Mouse (Mus musculus): ENCODE results near the gene Tpt1.
"Not testable (repeated sequence)": the region's sequence is repeated elsewhere in the genome, so short reads cannot be mapped to it uniquely, and the experiment has no call there.

Tpt1 gene

GRCm38 (mm10) chr14:75844867-75845697, at the start of gene Tpt1:
Gene Tpt1, plus strand, starts transcription at chr14:75845093.
- peak; percentile 91 for DNase-seq (ENCODE audit: low read depth, low spot score)

GRCm38 (mm10) chr14:75795918-75796317, 49.0 kb upstream of the Tpt1 start:
- no peak for DNase-seq (ENCODE audit: low read depth, low spot score)

DNA sequence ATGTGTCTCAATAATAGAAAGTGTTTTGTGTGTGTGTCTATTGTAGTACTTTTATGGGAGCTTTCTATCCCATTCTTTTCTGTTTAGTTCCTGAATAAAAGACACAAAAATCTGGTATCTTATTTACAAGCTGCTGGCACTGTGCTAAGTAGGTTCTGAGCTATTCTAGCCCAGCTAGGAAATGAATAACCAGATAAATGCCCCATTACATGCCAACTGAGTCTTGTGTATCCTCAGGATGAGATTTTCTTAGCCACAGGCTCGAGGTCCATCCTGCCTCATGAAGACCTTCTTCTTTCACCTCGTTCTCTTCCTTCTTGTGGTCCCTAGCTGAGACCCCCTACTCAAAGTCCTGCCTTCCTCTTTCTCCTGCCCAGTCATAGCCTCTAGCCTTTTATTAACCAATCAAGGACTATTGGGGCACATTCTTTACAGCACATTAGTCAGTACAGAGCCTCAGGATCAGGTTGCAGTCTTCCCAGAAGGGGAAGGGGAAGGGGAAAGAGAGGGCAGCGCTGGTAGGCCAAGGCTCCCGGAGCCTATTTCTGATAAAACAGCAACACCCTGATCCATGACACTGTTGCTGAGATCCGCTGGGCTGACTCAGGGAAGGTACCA, 47.0 kb upstream of the Tpt1 start:
- DNase-seq (ENCODE audit: low read depth, low spot score), result no peak

- no peak for DNase-seq (ENCODE audit: low read depth, low spot score)
Observed at GRCm38 (mm10) chr14:75807800-75808199, 37.1 kb upstream of the Tpt1 start.

GRCm38 (mm10) chr14:75809931-75810330, 35.0 kb upstream of the Tpt1 start:
- no peak for DNase-seq (ENCODE audit: low read depth, low spot score)

- DNase-seq (ENCODE audit: low read depth, low spot score), result no peak
Observed at GRCm38 (mm10) chr14:75818528-75818927, 26.4 kb upstream of the Tpt1 start.

- DNase-seq (ENCODE audit: low read depth, low spot score), result no peak
Observed at GRCm38 (mm10) chr14:75819341-75819740, 25.6 kb upstream of the Tpt1 start.

DNA sequence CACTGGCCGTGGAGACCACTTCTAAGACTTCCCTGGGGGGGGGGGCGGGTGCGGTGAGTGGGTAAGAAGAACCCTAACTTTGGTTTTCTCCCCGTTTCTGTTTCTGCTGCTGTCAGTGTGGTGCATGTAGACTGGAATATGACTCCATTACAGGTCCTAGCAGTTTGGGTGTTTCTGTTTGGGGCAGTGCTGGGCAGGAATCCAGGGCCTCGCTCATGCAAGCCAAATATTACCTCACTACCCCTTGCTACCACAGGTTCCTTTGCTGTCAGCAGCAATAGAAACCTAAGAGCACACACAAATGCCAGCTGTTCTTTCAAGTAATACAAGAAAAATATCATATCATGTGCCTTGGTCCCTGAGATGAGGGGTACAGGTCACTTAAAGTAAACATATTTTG, 24.9 kb upstream of the Tpt1 start:
- no peak for DNase-seq (ENCODE audit: low read depth, low spot score)

- no peak for DNase-seq (ENCODE audit: low read depth, low spot score)
Observed at GRCm38 (mm10) chr14:75826851-75827410, 18.0 kb upstream of the Tpt1 start.

GRCm38 (mm10) chr14:75828221-75828620, 16.7 kb upstream of the Tpt1 start:
- no peak for DNase-seq (ENCODE audit: low read depth, low spot score)

DNA sequence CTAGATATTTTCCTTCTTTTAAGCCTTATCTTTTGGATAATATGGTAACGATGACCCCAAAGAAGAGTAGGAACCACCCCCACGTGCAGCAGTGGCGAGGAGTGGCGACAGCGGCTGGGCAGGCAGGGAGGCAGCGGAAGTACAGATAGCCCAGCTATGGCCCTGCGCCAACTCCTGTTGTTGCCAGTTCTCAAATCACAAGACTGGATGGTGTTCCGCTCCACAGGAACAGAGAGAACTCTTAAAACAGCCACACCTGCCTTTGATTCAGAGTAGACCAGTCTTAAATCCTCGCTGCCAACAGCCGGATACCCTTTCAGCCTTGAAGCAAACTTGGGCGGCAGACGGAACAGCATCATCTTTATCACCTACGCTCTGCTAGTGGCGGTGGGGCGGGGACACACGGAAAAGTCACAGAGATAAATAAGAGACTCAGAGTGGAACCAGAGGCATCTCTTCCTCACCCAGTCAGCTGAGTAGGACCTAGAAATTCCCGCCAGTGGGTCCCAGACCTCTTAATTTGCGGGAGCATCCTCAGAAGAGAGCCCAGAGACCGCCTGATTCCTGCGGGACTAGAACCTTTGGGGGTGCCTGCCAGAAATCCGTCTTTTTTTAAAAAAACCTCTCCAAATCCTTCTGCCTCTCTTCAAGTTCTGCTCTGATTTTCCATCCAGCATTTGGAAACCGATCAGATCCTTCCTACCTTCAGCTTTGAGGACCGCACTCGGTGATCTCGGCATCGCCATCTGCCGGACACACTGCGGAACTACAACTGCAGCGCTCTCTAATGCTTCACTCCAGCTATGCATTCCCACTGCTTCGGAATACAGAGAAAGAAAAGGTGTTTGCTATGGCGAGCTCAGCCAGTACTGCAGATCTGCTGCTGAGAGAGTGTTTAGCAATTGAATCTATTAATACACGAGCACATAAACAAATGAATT, 15.8 kb upstream of the Tpt1 start:
- no peak for DNase-seq (ENCODE audit: low read depth, low spot score)

- not testable (repeated sequence) for DNase-seq (ENCODE audit: low read depth, low spot score)
Observed at GRCm38 (mm10) chr14:75829817-75830216, 15.1 kb upstream of the Tpt1 start.

GRCm38 (mm10) chr14:75832031-75832430, 12.9 kb upstream of the Tpt1 start:
- DNase-seq (ENCODE audit: low read depth, low spot score), result no peak

GRCm38 (mm10) chr14:75832982-75833381, 11.9 kb upstream of the Tpt1 start:
- DNase-seq (ENCODE audit: low read depth, low spot score), result no peak

DNA sequence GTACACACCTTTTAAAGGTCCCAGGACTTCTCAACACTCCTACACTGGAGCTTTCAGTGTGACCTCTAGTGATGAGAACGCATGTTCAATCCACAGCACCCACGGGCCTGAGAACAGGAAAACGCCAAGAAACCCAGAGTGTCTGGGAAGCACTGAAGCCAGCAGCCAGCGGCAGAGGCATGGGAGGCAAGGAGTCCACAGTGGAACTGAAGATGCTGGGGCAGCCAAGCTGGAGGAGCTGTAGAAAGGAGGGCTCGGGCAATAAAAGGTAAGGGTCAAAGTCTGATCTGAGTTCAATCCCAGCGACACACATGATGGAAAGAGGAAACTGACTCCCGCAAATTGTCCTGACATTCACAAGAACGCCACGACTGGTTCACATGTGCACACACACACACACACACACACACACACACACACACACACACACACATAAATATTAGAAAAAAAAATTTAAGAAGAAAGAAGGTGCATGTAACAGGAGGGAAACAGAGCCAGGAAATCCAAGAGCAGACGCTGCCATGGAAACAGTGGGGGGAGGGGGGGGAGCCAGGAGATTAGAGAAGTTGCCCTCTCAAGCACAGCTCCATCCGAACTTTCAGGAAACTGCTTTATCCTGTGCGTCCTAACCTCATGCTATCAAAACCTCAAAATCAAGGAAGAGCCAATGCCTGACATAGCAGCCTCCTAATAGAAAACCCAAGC, 11.2 kb upstream of the Tpt1 start:
- no peak for DNase-seq (ENCODE audit: low read depth, low spot score)

DNA sequence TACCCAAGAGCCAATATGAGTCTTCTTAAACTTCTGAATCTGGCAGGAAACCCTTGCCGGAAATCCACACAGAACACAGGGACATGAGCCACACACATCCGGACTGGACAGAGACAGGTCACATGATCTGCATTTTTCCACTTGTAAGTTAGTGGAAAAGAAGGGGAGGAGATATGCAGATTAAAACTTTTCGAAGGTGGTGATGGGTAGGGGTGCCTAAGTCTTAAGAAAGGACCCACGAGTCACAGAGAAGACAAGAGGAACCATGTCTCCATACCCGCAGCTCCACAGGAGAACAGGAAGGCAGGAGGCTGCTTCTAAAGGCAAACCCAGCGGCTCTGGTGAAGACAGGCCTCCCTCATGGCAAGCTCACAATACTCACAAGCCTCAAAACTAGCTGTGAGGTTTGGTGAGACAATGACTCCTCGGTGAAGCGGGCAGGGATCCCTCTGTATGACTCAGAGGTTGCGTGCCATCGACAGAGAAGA, 10.6 kb upstream of the Tpt1 start:
- DNase-seq (ENCODE audit: low read depth, low spot score), result peak; percentile 66

DNA sequence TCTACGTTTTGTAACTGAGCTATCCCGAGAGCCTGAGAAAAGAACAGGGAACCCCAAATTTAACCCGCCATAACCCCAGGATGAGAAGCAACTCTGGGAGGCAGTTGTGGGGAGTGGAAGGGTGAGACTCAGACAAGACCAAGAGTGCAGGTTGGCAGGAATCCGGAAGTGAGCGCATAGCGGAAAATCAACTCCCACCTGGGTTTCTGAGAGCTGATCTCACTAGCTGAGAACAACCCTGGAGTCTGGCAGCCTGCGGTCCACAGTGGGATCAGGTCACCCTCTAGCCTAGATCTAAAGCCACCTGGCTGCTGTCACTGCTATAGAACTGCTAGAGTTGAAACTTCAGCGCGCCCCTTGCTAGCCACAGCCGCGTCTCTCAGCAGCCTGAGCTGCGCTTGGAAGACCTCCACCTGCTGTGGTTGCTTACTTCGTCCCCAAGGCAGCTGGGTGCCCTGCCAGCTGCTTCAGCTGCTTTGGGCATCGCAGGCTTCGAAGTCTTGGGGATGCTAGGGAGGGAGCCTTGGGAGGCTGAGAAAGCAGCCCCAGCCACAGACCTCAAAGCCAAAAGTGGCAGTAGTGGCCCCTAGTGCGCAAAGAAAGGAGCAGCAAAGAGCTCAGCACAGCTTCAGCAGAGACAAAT, 10.0 kb upstream of the Tpt1 start:
- DNase-seq (ENCODE audit: low read depth, low spot score), result no peak

GRCm38 (mm10) chr14:75836579-75836978, 8.3 kb upstream of the Tpt1 start:
- no peak for DNase-seq (ENCODE audit: low read depth, low spot score)

DNA sequence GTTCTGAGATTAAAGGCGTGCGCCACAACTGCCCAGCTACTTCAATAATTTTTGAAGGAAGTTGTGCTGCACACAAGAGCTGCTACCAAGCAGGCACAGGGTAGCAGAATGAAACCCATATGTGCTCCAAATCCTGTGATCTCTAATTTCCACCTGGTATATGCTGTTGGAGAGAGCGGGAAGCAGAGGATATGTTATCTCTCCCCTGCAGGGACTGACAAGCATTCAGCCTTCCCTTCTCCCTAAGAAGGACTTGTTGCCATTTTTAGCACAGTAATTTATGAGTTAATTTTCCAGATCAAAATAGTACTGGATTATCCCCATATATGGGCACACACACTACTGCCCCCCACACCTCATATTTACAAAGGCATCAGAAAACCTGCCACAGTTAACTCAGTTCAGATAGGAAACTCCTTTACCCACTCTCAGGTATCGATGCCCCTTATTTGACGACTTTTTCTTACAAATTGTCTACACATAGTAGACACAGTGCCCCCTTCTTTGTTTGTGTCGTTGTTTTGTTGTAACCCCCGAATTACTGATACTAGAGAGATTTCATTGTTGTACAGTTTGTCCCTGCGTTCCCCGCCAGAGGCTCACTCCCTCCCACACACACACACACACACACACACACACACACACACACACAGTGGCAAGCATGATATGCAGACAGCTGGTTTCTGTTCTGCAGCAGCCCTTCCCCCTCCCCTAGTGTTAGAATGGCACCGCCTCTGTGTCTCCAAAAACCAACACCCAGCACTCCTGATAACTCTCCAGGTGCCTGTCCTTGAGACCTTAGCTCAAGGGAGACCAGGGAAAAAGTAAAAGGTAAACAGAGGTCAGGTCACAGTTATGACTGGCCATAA, 7.6 kb upstream of the Tpt1 start:
- no peak for DNase-seq (ENCODE audit: low read depth, low spot score)
